Mouse (Mus musculus) layer of hippocampus, postnatal 36 days (tissue): ENCODE measurements around the gene Vps29. TPM values are rescaled to one million over a fixed set of nuclear protein-coding genes. Genes with fewer than 3 reads are reported as not detected.
A peak's percentile ranks its signal among the peaks of the same experiment; 100 is the strongest.

Experiments used
- DNase-seq, 2 experiments: peaks; one replicate each; pipeline ENCODE4 v3.0.0; 2022
- total RNA-seq, 2 experiments: library from RNA; stranded (reverse); gene quantifications; 2 replicates each; pipeline ENCODE4 v1.2.3; 2021

Gene Vps29
- total RNA-seq, 2 experiments from 2014 or later, result 173 to 175 TPM

DNA sequence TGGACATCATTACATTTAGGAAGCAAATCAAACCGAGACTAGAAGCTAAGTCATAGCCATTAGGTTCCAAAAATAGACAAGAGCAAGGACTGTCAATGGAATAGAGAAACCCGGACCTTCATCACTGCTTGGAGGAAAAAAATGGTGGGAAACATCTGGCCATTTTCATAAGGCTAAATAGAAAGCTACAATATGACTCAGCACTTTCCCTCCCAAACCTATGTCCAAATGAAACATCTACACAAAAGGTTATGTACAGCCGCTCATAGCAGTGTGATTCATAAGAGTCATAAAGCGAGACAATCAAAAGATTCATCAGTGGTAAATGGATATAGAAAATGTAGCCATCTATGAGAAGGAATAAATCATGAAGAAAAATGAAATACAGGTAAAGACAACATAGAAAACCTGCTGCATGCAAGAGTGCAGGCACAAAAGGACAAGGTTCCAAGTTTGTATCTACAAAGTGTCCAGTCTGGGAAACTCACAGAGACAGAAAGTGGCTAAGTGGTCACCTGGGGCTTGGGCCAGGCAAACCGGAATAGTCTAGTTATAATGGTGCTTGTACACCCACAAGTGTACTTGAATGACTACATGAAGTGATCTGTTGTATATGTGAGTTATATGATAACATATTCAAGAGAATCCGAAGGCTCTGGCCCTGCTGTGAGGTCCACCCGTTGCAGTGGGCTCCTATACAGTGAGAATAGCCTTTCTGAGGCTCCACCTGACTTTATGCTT lies 17.4 kb upstream of the Vps29 start:
- no peak for DNase-seq

- no peak for DNase-seq
Measured at GRCm38 (mm10) chr5:122342874-122343273, 11.3 kb upstream of the Vps29 start.

GRCm38 (mm10) chr5:122343768-122344167 lies 10.4 kb upstream of the Vps29 start:
- DNase-seq, result no peak

GRCm38 (mm10) chr5:122344260-122344659 lies 9.9 kb upstream of the Vps29 start:
- DNase-seq, result peak; percentile 50 to 54

DNA sequence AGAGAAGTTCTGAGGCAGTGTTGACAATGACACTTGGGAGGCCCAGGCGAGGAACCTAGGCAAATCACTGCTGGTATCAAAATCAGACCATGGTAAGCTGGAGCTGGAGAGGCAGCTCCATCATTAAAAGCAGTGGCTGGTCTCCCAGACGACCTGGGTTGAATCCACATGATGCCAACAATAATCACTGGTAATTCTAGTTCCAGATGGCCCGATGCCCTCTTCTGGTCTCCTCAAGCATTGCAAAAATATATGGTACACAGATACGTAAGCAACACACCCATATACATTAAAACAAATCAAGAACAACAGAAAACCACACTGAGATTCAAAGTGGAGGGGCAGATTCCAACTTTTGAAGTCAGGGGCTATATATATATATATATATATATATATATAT lies 8.4 kb upstream of the Vps29 start:
- DNase-seq, result no peak

DNA sequence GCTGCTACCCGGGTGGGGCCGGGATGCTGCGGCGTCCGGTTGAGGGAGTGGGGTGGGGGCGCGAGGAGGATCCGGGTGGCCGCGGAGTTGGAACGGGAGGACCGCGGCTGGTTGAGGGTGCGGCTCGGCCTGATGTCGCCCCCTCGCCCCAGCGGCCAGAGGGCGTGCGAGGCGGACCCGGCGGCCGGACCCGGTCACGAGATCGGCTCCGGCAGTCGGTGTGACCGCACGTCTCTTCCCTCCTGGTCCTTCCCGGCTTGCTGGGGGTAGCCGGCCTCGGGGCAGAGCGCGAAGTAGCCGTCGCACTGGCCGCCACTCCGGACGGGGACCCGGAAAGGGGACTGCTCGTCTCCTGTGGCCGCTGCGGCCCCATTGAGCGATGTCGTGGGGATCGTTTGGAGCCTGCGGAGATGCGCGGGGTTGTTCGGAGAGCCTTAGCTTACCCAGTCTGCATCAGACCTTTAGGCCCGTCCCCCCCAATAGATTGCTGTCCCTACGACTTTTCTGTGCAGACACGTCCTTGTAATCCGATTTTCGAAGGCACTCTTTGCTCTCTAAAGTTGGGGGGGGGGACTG lies 411 bp downstream of the Vps29 start:
- no peak for DNase-seq

GRCm38 (mm10) chr5:122371591-122372191 lies 17.5 kb downstream of the Vps29 start, which contains the start of gene Gpn3:
Gpn3 (plus strand) TSS chr5:122371876.
- DNase-seq, result no peak

DNA sequence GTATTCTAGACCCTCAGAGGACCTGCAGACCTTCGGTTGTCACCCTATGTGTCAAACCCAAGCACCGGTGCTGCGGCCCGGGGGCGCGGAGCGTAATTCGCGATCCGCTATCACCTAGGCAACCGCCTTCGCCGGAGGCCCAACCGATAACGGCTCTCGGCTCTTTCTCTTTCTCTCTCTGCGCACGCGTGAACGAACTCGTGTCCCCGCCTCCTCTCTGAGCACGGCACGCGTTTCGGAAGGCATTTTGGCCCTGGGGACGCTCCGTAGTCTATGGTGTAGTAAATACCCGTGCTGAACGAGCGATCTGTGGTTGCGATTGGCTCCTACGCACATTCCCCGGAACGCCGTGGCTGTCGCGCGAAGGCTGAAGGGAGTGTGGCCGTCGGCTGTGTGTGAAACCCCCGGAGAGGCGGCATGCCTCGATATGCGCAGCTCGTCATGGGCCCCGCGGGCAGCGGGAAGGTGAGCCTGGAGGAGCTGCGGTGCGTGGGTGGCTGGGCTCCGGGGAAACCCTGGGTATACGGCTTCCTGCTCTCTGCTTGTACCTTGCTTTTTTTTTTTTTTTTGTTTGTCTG lies 18.1 kb downstream of the Vps29 start, which contains the start of gene Fam216a:
Fam216a (minus strand) TSS at position 173 of the 578 bp plus-strand sequence.
- peak; percentile 99 to 100 for DNase-seq

DNA sequence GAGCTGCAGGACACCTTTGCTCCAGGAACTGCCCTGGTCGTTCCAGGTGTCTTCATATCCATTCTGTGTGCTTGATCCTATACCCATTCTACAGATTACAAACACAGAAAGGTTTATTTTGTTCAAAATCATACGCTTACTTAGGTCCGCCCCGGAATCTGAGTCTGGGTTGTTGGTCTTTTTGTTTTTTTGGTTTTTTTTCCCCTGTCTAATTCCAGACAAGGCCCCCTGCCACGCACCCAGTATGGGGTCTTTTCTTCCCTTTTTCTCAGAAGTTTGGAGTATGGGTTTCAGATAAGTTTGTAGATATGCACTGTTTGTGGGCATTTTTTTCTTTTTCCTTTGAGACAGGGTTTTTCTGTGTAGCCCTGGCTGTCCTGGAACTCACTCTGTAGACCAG lies 18.7 kb downstream of the Vps29 start:
- no peak for DNase-seq

DNA sequence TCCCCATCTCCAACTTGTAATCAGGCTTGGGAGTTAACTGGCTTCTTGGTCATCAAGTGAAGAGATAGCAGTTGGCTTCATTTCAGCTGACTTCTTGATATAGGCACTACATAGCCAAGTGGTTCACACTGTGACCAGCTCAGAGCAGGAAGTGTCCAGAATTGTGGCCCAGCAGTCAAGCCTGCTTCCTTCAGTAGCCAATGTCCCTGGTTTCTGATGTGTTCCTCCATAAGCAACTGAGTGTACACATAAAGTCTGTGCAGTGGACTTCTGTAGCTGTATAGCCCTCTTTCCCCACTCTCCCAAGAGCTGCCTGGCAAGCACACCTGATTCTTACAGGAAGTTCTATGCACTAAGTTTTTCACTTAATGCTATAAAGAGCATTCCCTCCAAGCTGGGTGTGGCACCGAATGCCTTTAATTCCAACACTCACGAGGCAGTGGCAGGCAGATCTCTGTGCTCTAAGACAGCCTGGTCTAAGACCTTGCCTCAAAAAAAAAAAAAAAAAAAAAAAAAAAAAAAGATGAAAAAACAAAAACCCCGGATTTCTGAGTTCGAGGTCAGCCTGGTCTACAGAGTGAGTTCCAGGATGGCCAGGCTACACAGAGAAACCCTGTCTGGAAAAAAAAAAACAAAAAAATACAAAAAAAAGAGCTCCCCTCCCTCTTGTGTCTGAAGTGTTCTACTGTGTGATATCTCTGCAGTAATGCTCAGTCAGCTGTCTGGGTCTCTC lies 23.1 kb downstream of the Vps29 start:
- DNase-seq, result no peak

- DNase-seq, result no peak
Measured at GRCm38 (mm10) chr5:122378171-122378570, 24.0 kb downstream of the Vps29 start.

- peak; percentile 80 to 82 for DNase-seq
Measured at GRCm38 (mm10) chr5:122379374-122380155, 25.4 kb downstream of the Vps29 start.

DNA sequence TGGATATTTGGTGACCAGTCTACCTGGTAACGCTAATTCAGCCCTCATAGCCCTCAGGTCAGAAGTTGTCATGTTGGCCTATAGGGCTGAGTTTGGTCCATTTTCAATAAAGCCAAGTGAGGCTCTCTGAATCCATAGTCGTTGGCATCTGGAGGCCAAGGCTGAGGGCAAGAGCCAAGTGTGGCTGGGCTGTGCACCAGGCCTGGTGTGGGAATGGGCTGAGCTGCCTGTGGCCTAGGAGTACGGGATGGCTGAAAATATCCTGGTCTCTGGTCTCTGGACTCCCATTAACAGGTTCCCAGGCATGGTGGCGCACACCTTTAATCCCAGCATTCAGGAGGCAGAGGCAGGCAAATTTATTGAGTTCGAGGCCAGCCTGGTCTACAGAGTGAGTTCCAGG lies 35.8 kb downstream of the Vps29 start:
- DNase-seq, result no peak

GRCm38 (mm10) chr5:122390671-122391070 lies 36.5 kb downstream of the Vps29 start:
- no peak for DNase-seq

DNA sequence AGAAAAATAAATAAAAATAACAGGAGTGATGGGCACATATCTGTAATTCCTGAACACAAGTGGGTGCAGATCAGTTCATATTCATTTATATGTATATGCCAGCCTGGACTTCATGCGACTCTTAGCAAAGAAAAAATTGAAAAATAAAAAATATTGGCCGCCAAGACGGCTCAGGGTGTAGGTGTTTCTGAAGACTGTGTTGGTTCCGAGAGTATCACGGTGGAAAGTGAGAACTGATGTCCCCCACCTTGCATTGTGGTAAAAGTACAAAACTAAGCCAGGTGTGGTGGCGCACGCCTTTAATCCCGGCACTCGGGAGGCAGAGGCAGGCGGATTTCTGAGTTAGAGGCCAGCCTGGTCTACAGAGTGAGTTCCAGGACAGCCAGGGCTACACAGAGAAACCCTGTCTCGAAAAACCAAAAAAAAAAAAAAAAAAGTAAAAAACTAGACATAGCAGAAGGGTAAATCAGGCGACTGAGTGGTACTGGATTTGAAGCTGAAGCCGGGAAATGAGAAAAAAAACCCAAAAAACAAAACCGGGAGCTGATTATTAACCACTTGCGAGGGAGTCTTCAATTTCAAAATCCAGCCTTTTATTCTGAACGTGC lies 37.1 kb downstream of the Vps29 start:
- DNase-seq, result no peak

- DNase-seq, result peak; percentile 88 to 89
Measured at GRCm38 (mm10) chr5:122391786-122392180, 37.6 kb downstream of the Vps29 start, which contains the start of gene Arpc3. Arpc3 (plus strand) TSS chr5:122391878.

DNA sequence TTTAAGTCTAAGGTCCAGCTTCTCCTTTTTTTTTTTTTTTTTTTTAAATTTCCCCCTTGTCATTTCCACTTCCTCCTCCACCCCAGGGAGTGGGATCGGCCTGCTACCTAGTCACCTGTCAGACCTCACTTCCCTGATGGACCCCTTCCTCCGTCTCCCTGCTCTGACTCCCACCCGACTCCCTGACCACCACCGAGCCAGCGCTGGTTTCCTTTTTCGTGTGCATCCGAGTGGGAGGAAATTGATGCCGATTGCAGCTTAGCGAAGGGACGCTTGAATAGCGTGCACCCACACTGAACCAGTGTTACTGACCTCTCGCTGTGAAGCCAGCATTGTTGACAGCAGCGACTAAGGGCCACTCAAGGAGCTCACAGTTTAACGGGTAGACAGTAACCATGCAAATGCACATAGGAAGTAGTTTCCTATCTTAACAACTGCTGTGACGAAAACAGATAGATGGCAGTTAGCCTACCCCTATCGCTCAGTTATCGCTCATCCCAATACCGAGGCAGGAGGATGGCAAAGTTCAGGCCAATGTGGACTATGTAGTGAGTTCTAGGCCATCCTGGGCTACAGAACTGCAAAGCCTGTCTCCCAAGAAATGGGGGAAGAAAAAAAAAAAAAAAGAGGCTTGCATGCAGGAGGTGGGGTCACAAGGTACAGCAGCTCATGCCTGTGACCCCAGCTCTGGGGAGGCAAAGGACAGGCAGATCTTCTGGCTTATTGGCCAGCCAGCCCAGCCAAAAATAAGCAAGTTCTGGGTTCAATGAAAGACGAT lies 38.2 kb downstream of the Vps29 start:
- no peak for DNase-seq

GRCm38 (mm10) chr5:122393887-122394286 lies 39.7 kb downstream of the Vps29 start:
- no peak for DNase-seq

DNA sequence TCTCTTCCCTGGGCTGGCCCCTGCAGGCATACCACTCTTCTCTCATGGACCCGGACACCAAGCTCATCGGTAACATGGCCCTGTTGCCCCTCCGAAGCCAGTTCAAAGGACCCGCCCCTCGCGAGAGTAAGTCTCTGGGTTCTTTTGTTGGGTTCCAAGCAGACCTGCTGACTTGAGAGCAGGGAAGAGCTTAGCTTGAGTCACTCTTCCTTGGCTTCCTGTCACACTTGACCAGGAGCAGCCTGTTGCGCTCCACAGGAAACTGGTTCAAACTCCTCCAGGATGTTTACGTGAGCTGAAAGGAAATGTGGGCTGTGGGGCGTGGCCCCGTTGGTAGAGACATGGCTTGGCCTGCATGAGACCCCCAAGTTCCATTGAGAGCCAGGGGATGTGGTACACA lies 42.6 kb downstream of the Vps29 start:
- no peak for DNase-seq

DNA sequence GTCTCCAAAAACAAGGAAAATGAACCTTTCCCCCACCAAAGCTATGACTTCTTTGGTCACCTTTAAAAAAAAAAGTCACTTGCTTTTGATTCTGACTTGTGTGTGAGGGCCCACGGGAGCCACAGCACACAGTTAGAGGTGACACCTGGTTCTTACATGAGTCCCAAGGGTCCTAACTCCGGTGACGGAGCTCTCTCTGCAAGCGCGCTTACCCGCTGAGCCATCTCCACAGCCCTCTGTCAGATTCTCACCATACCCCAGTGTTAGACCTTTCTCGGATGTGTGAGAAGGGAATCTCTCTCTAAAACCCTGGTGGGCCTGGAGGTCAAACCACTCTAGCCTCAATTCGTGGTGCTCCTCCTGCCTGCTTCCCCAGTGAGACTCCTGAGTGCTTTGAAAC lies 43.3 kb downstream of the Vps29 start:
- DNase-seq, result no peak

GRCm38 (mm10) chr5:122399871-122400270 lies 45.7 kb downstream of the Vps29 start:
- no peak for DNase-seq
